Mouse (Mus musculus): ENCODE data around the gene Mogat1. TPM values are rescaled to one million over a fixed set of nuclear protein-coding genes. Genes with fewer than 3 reads are reported as not detected.

Gene Mogat1
- polyA plus RNA-seq (2014; fragmentation: Nextera tagmentation; extraction: Ambion mirVana): not detected in 2 replicates

GRCm38 (mm10) chr1:78510862-78511261 is at the start of gene Mogat1:
Gene Mogat1 (plus strand): TSS chr1:78510991.
- Histone ChIP-seq H3K4me3 (ENCODE audit: low read depth, low read length) (peak within 1 kb of the TSS; percentile 17), H3K27ac (replicated peaks; ENCODE audit: low read depth, low read length) (no peak within 1 kb of the TSS), H3K36me3 (ENCODE audit: control insufficient read depth, insufficient read depth, low read length) (no peaks in the 10 kb centered on the region), H3K9me3 (ENCODE audit: control insufficient read depth, low read length) (no peaks in the 10 kb centered on the region), H3K9ac (ENCODE audit: low read length) (peak within 1 kb of the TSS; percentile 51), H3K4me2 (ENCODE audit: low read depth, severe bottlenecking) (peak within 1 kb of the TSS; percentile 57), H3K27me3 (ENCODE audit: control insufficient read depth, insufficient read depth, low read length) (no peaks in the 10 kb centered on the region), H3K4me1 (ENCODE audit: control insufficient read depth, insufficient read depth, low read length) (no peaks in the 10 kb centered on the region)
- no peak for DNase-seq (ENCODE audit: low spot score)
- ATAC-seq (ENCODE audit: insufficient number of reproducible peaks, low FRiP score, low TSS enrichment, low read depth): no peak
- WGBS: 74% methylated on average over 5 of the region's 5 CpGs

- H3K36me3 ChIP-seq (ENCODE audit: control insufficient read depth, insufficient read depth, low read length): peaks cover 12% of the 10 kb centered on the region
- DNase-seq (ENCODE audit: low spot score): no peak
- ATAC-seq (ENCODE audit: insufficient number of reproducible peaks, low FRiP score, low TSS enrichment, low read depth): no peak
- no peak overlapping the region for H3K4me3 ChIP-seq (ENCODE audit: low read depth, low read length)
- no peak overlapping the region for H3K4me2 ChIP-seq (ENCODE audit: low read depth, severe bottlenecking)
- no peaks in the 10 kb centered on the region for H3K9me3 ChIP-seq (ENCODE audit: control insufficient read depth, low read length)
- no peaks in the 10 kb centered on the region for H3K4me1 ChIP-seq (ENCODE audit: control insufficient read depth, insufficient read depth, low read length)
- H3K27me3 ChIP-seq (ENCODE audit: control insufficient read depth, insufficient read depth, low read length): no peaks in the 10 kb centered on the region
- H3K27ac ChIP-seq (replicated peaks; ENCODE audit: low read depth, low read length): no peak overlapping the region
- H3K9ac ChIP-seq (ENCODE audit: low read length): no peak overlapping the region
- WGBS: 96% methylated on average over 5 of the region's 5 CpGs
Observed at GRCm38 (mm10) chr1:78472441-78472840, 38.4 kb upstream of the Mogat1 start.

- no peaks in the 10 kb centered on the region for H3K9me3 ChIP-seq (ENCODE audit: control insufficient read depth, low read length)
- no peak overlapping the region for H3K27ac ChIP-seq (replicated peaks; ENCODE audit: low read depth, low read length)
- peaks cover 2% of the 10 kb centered on the region; the same call in 1 of the 2 replicates for H3K36me3 ChIP-seq (ENCODE audit: control insufficient read depth, insufficient read depth, low read length)
- H3K4me1 ChIP-seq (ENCODE audit: control insufficient read depth, insufficient read depth, low read length): 0 out of 2 replicates have a peak, but pooled peaks cover 3% of the 10 kb centered on the region
- no peak for ATAC-seq (ENCODE audit: insufficient number of reproducible peaks, low FRiP score, low TSS enrichment, low read depth)
- no peak overlapping the region for H3K4me3 ChIP-seq (ENCODE audit: low read depth, low read length)
- WGBS: 96% methylated on average over 3 of the region's 3 CpGs
- no peak overlapping the region for H3K9ac ChIP-seq (ENCODE audit: low read length)
- H3K27me3 ChIP-seq (ENCODE audit: control insufficient read depth, insufficient read depth, low read length): no peaks in the 10 kb centered on the region
- no peak overlapping the region for H3K4me2 ChIP-seq (ENCODE audit: low read depth, severe bottlenecking)
- no peak for DNase-seq (ENCODE audit: low spot score)
Observed at GRCm38 (mm10) chr1:78483430-78483829, 27.4 kb upstream of the Mogat1 start.

GRCm38 (mm10) chr1:78484361-78484760 is 26.4 kb upstream of the Mogat1 start:
- H3K9me3 ChIP-seq (ENCODE audit: control insufficient read depth, low read length): no peaks in the 10 kb centered on the region
- peaks cover 2% of the 10 kb centered on the region; the same call in 1 of the 2 replicates for H3K36me3 ChIP-seq (ENCODE audit: control insufficient read depth, insufficient read depth, low read length)
- H3K27me3 ChIP-seq (ENCODE audit: control insufficient read depth, insufficient read depth, low read length): no peaks in the 10 kb centered on the region
- WGBS: 80% methylated on average over 2 of the region's 2 CpGs
- peak overlapping the region; percentile 30; the same call in 1 of the 2 replicates for H3K27ac ChIP-seq (replicated peaks; ENCODE audit: low read depth, low read length)
- 0 out of 2 replicates have a peak, but pooled peaks cover 3% of the 10 kb centered on the region for H3K4me1 ChIP-seq (ENCODE audit: control insufficient read depth, insufficient read depth, low read length)
- H3K4me2 ChIP-seq (ENCODE audit: low read depth, severe bottlenecking): no peak overlapping the region
- DNase-seq (ENCODE audit: low spot score): no peak
- ATAC-seq (ENCODE audit: insufficient number of reproducible peaks, low FRiP score, low TSS enrichment, low read depth): no peak
- no peak overlapping the region for H3K9ac ChIP-seq (ENCODE audit: low read length)
- no peak overlapping the region for H3K4me3 ChIP-seq (ENCODE audit: low read depth, low read length)

- ATAC-seq (ENCODE audit: insufficient number of reproducible peaks, low FRiP score, low TSS enrichment, low read depth) (no peak), DNase-seq (ENCODE audit: low spot score) (no peak)
- Histone ChIP-seq H3K27ac (replicated peaks; ENCODE audit: low read depth, low read length) (no peak overlapping the region), H3K27me3 (ENCODE audit: control insufficient read depth, insufficient read depth, low read length) (no peaks in the 10 kb centered on the region), H3K4me3 (ENCODE audit: low read depth, low read length) (peak overlapping the region; percentile 99), H3K4me2 (ENCODE audit: low read depth, severe bottlenecking) (peak overlapping the region; percentile 75), H3K4me1 (ENCODE audit: control insufficient read depth, insufficient read depth, low read length) (0 out of 2 replicates have a peak, but pooled peaks cover 6% of the 10 kb centered on the region), H3K36me3 (ENCODE audit: control insufficient read depth, insufficient read depth, low read length) (no peaks in the 10 kb centered on the region), H3K9ac (ENCODE audit: low read length) (peak overlapping the region; percentile 79), H3K9me3 (ENCODE audit: control insufficient read depth, low read length) (no peaks in the 10 kb centered on the region)
- WGBS: under 1% methylated on average over 28 of the region's 28 CpGs
Observed at GRCm38 (mm10) chr1:78488427-78488751, 22.4 kb upstream of the Mogat1 start.

GRCm38 (mm10) chr1:78488752-78489492 is 21.9 kb upstream of the Mogat1 start, which contains the start of gene Farsb:
Gene Farsb (minus strand): TSS chr1:78488897.
- H3K27me3 ChIP-seq (ENCODE audit: control insufficient read depth, insufficient read depth, low read length): no peaks in the 10 kb centered on the region
- DNase-seq (ENCODE audit: low spot score) (peak; percentile 89), ATAC-seq (ENCODE audit: insufficient number of reproducible peaks, low FRiP score, low TSS enrichment, low read depth) (peak; percentile 94)
- no peaks in the 10 kb centered on the region for H3K36me3 ChIP-seq (ENCODE audit: control insufficient read depth, insufficient read depth, low read length)
- WGBS: under 1% methylated on average over 31 of the region's 31 CpGs
- H3K9me3 ChIP-seq (ENCODE audit: control insufficient read depth, low read length): no peaks in the 10 kb centered on the region
- peak within 1 kb of the TSS; percentile 99 for H3K4me3 ChIP-seq (ENCODE audit: low read depth, low read length)
- H3K27ac ChIP-seq (replicated peaks; ENCODE audit: low read depth, low read length): no peak within 1 kb of the TSS
- H3K4me2 ChIP-seq (ENCODE audit: low read depth, severe bottlenecking): peak within 1 kb of the TSS; percentile 75
- H3K4me1 ChIP-seq (ENCODE audit: control insufficient read depth, insufficient read depth, low read length): 0 out of 2 replicates have a peak, but pooled peaks cover 6% of the 10 kb centered on the region
- H3K9ac ChIP-seq (ENCODE audit: low read length): peak within 1 kb of the TSS; percentile 79

- DNase-seq (ENCODE audit: low spot score): peak; percentile 9
- Histone ChIP-seq H3K4me2 (ENCODE audit: low read depth, severe bottlenecking) (no peak overlapping the region), H3K4me1 (ENCODE audit: control insufficient read depth, insufficient read depth, low read length) (0 out of 2 replicates have a peak, but pooled peaks cover 6% of the 10 kb centered on the region), H3K27ac (replicated peaks; ENCODE audit: low read depth, low read length) (no peak overlapping the region), H3K4me3 (ENCODE audit: low read depth, low read length) (no peak overlapping the region), H3K9me3 (ENCODE audit: control insufficient read depth, low read length) (no peaks in the 10 kb centered on the region), H3K27me3 (ENCODE audit: control insufficient read depth, insufficient read depth, low read length) (no peaks in the 10 kb centered on the region), H3K9ac (ENCODE audit: low read length) (no peak overlapping the region), H3K36me3 (ENCODE audit: control insufficient read depth, insufficient read depth, low read length) (no peaks in the 10 kb centered on the region)
- WGBS: 87% methylated on average over 1 of the region's 1 CpGs
- no peak for ATAC-seq (ENCODE audit: insufficient number of reproducible peaks, low FRiP score, low TSS enrichment, low read depth)
Observed at GRCm38 (mm10) chr1:78490143-78490542, 20.6 kb upstream of the Mogat1 start.

- no peaks in the 10 kb centered on the region for H3K36me3 ChIP-seq (ENCODE audit: control insufficient read depth, insufficient read depth, low read length)
- no peak overlapping the region for H3K27ac ChIP-seq (replicated peaks; ENCODE audit: low read depth, low read length)
- no peaks in the 10 kb centered on the region for H3K4me1 ChIP-seq (ENCODE audit: control insufficient read depth, insufficient read depth, low read length)
- WGBS: 92% methylated on average over 16 of the region's 16 CpGs
- no peak overlapping the region for H3K4me3 ChIP-seq (ENCODE audit: low read depth, low read length)
- ATAC-seq (ENCODE audit: insufficient number of reproducible peaks, low FRiP score, low TSS enrichment, low read depth) (no peak), DNase-seq (ENCODE audit: low spot score) (no peak)
- no peak overlapping the region for H3K4me2 ChIP-seq (ENCODE audit: low read depth, severe bottlenecking)
- no peaks in the 10 kb centered on the region for H3K9me3 ChIP-seq (ENCODE audit: control insufficient read depth, low read length)
- H3K27me3 ChIP-seq (ENCODE audit: control insufficient read depth, insufficient read depth, low read length): no peaks in the 10 kb centered on the region
- H3K9ac ChIP-seq (ENCODE audit: low read length): no peak overlapping the region
Observed at GRCm38 (mm10) chr1:78501036-78501435, 9.8 kb upstream of the Mogat1 start.

Measured in limb, embryonic 11.5 days (tissue).